Mouse (Mus musculus) stomach, adult 2 months (tissue): ENCODE data around the gene Haus7. TPM values are rescaled to one million over a fixed set of nuclear protein-coding genes. Genes with fewer than 3 reads are reported as not detected.

ENCODE experiments used
- polyA plus RNA-seq: library from polyadenylated mRNA; depleted of rRNA; stranded (reverse); fragments of >200 nt; gene quantifications from 2 replicates; pipeline ENCODE4 v1.2.3, GENCODE M21; 2012; rRNA removed

The Haus7 gene
- polyA plus RNA-seq: 6.3 and 7.0 TPM in 2 replicates

DNA sequence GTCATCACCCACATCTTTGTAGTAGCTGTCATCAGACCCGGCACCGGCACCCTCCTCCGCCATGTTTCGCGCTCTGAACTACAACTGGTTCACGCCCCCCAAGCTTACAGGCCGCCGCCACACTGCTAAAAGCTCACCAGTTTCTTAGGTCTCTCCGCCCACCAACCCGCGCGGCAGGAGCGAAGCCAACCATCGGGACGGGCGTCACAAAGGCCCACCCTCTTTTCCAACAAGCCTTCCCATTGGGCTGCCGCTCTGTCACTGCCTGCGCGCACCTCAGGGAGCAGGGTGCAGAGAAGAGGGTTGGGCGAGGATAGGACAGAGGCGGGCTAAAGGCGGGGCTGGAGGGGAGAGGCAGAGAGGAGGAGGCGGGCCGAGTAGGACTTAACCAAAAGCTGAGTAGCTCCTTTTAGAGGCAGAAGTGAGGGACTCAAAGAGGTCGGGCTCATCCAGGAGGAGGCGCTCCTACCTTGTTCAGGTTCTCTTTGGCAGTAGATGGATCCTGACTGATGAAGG lies at the start of gene Haus7:
TSS of gene Haus7 (minus strand) at position 168 of the 516 bp plus-strand sequence.

GRCm38 (mm10) chrX:73483484-73483810 lies 24.6 kb upstream of the Haus7 start, which contains the start of gene Bgn:
Bgn (plus strand) TSS chrX:73483602.

DNA sequence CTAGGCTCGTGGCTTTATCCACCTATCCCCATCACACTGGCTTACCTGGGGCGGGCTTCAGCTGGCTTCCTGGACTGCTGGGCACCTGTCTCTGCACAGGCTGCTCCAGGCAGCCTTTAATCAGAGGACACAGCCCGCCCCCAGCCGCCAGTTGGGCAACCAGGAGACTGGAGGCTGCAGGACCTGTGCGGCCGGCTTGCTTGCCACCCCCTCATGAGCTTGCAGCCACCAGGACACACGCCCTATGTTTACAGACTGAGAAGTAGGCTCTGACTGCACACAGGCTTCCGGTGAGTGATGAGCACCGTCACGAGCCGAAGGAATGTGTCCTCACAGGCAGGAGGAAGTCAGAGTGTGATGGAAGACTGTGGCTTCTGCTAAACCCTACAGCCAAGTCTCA lies 23.6 kb downstream of the Haus7 start, which contains the start of gene Trex2:
TSS of gene Trex2 (minus strand) at position 93 of the 400 bp plus-strand sequence.

GRCm38 (mm10) chrX:73410880-73411517 lies 47.8 kb downstream of the Haus7 start, which contains the start of gene Zfp92:
Zfp92 (plus strand) TSS chrX:73411096.

GRCm38 (mm10) chrX:73398636-73399035 lies 60.2 kb downstream of the Haus7 start, which contains the start of gene Gm18336:
Gm18336 (minus strand) TSS chrX:73398736.

Other genes starting within 250 kb of the Haus7 start
- not detected in 2 replicates for gene Xlr4b, start 244.7 kb downstream of the Haus7 start, polyA plus RNA-seq
- gene F8a, start 230.8 kb downstream of the Haus7 start, polyA plus RNA-seq: 20.4 and 37.1 TPM in 2 replicates
- gene Xlr4c, start 215.9 kb downstream of the Haus7 start, polyA plus RNA-seq: not detected in 2 replicates
- not detected in 2 replicates for gene Xlr3c, start 193.7 kb downstream of the Haus7 start, polyA plus RNA-seq
- gene Xlr5a, start 166.1 kb downstream of the Haus7 start, polyA plus RNA-seq: not detected in 2 replicates
- gene Xlr5c, start 166.1 kb downstream of the Haus7 start, polyA plus RNA-seq: not detected in 2 replicates
- not detected in 2 replicates for gene Gm45015, start 122.2 kb downstream of the Haus7 start, polyA plus RNA-seq
- gene Zfp275, start 116.4 kb downstream of the Haus7 start, polyA plus RNA-seq: 2.1 and 2.9 TPM in 2 replicates
- not detected in 2 replicates for gene Gm18336, start 60.3 kb downstream of the Haus7 start, polyA plus RNA-seq
- 0.03 TPM in 1 of 2 replicates, not detected in the other for gene Zfp92, start 47.9 kb downstream of the Haus7 start, polyA plus RNA-seq
- 97.8 and 195 TPM in 2 replicates for gene Trex2, start 23.7 kb downstream of the Haus7 start, polyA plus RNA-seq
- 139 and 158 TPM in 2 replicates for gene Bgn, start 24.6 kb upstream of the Haus7 start, polyA plus RNA-seq
- 0.06 and 0.10 TPM in 2 replicates for gene Atp2b3, start 44.0 kb upstream of the Haus7 start, polyA plus RNA-seq
- 0.37 and 0.69 TPM in 2 replicates for gene Dusp9, start 180.4 kb upstream of the Haus7 start, polyA plus RNA-seq
- gene Pnck, start 201.1 kb upstream of the Haus7 start, polyA plus RNA-seq: 11.4 and 14.7 TPM in 2 replicates
- 39.7 and 46.3 TPM in 2 replicates for gene Slc6a8, start 214.1 kb upstream of the Haus7 start, polyA plus RNA-seq